Mouse (Mus musculus) heart, postnatal 4 days (tissue): ENCODE measurements around the gene Utp6. TPM values are rescaled to one million over a fixed set of nuclear protein-coding genes. Genes with fewer than 3 reads are reported as not detected.

Experiments used
- DNase-seq: peaks from one replicate; pipeline ENCODE4 v3.0.0; 2021
- total RNA-seq, 2 experiments: library from RNA; stranded (reverse); gene quantifications; 2 replicates each; pipeline ENCODE4 v1.2.3; 2021

Gene Utp6
- total RNA-seq, 2 experiments from 2014 or later, result 29.4 to 29.5 TPM

- DNase-seq, result no peak
These were observed 655 bp downstream of the Utp6 start for GRCm38 (mm10) chr11:79961346-79962124.

DNA sequence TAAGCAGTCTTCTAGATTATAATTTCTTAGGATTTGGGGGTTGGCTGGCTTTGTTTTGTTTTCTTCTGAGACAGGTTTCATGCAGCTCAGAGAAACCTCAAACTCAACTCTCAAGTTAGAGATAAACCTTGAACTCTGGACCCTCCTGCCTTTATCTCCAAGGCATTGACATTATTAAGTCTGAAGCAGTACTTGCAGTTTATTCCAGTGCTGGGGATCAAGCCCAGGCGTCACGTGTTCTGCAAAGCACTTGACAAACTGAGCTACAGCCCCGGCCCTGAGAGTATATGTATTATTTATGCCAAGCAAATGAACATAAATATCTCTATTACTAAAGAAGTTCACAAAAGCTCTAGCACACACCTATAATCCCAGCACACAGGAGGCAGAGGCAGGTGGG is 14.9 kb downstream of the Utp6 start:
- no peak for DNase-seq

DNA sequence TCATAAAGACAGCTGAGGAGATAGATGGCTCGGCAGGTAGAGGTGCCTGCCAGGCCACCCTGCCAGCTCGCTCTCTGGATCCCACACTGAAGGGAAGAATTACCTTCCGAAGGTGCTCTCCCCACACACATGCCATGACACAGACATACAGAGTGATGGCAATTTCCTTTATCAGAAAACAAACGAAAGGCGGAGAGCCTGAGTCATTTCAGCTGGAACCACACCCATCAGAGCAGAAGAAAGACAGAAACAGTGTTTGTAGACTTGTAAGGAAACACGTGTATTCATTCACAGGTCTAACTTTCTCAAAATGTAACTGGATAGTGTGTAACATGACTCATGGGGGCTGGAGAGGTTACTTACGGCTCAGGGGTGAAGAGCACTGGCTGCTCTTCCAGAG is 18.6 kb downstream of the Utp6 start:
- no peak for DNase-seq

DNA sequence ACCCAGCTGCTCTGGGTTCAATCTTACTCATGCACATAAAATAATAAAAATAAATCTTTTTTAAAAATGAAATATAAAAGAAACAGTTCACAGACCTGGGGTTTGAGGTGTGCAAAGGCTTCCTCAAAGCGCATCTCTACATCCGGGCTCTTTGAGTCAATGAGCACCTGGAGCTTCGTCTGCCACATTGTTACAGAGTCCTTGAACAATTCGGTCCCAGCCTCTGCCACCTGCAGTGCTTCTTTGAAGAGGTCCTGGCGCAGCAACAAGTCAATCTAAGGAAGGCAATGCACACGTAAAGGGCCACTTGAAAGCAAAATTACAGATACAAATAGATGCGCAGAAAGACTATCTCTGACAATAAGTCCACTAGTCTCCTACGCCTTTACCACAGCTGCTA is 19.1 kb downstream of the Utp6 start:
- DNase-seq, result no peak

DNA sequence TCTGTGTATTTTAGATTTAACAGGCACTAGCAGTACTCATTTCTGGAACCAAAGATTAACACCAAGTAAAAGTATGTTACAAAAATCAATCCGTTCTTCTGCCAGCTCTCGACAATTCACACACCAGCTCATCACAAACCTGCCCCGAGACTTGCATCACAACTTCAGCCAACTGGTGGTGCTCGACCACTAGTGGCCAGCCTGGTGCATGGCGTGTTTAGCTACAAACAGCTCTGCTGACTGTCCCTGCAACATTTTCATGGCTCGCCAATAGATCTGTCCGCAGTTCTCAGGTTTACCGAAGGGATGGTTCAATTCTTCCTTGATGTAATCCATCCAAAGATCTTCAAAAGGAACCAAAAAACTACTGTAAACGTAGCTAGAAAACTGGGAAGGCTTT is 26.4 kb downstream of the Utp6 start:
- no peak for DNase-seq

DNA sequence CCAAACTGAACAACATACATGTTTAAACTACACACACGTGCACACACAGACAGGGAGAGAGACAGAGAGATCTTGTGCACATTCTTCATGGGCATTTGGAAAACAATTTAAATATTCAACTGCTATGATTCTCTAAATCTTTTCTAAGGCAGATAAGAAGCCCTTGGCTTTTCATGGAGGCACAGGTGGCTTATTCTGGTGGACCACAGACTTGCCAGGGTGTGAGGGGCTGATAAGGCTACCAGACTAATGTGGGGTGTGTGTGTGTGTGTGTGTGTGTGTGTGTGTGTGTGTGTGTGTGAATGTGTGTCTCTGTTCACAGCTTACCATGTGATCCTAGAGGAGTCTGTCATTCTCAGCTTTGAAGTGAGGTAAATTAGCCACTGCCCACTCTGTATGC is 39.4 kb downstream of the Utp6 start:
- no peak for DNase-seq

DNA sequence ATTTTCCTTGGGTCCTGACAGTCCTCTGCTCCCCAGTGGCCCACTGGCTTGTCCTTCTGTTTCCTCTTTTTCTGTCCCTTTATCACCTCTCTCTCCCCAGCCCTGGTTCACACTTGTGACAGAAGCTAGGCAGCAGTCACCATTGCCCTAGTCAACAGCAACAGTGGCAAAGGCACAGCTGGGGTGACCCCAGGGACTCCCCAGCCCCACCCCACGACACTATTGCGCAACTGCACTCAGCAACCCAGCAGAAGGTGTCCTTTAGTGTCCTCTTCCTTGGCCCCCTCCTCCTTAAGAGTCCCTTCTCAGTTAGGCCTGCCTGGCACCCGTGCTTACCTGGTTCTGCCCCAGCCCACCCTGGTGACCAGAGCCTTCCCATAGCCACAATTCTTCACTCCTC is 40.0 kb downstream of the Utp6 start:
- no peak for DNase-seq

DNA sequence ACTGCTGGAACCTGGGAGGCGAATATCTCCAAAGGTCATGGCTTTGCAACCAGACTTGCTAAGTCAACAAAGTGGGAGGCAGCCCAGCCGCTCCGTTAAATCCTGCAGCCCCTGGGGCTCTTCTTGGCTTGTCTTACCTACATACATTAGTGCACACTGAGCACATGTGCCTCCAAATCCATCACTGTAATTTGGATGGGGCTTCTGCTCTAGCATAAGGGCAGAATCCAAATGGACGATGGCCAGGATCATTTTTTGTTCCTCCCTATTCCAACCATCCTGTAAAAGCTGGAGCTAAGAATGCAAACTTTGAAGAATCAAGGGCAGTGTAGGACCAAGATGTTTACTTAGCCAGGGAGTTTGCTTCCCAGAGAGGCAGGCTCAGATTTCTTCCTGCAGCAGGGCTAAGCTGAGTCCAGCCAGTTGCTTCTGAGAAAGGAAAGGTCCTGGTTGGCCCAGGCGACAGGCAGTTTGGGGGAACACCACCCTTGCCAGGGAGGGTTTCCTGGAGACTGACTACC is 41.6 kb downstream of the Utp6 start:
- DNase-seq, result no peak

- DNase-seq, result peak; percentile 90
These were observed 42.3 kb downstream of the Utp6 start for GRCm38 (mm10) chr11:79919685-79920504.

DNA sequence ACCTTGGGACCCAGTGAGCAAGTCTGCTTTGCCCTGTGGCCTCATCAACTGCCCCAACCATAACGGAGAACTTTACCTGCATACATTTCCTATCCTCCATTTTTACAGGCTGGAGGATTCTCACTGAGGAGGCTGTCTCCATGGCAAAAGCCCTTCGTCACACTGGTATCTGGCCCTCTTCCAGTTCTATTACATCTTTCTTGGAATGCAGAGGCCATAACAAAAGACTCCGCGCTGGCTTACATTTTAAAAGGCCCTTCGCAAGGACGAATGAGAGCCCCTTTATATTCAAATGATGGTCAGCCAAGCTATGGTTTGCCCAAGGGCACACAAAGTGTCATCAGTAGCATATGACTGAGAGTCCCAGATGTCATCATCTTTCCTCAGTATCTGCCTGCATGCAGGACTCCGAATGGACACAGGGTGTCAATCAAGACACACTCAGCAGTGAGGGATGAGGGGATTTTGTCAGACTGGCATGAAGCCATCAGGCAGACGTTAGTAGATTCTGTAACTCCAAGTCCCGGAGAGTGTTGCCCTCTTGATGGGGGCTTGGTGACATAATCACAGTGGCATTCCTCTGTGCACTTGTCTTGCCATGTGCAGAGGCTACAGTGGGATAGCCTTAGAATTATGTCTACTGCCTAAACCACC is 46.4 kb downstream of the Utp6 start:
- DNase-seq, result no peak

GRCm38 (mm10) chr11:79908600-79909483 is 53.3 kb downstream of the Utp6 start:
- DNase-seq, result peak; percentile 60

DNA sequence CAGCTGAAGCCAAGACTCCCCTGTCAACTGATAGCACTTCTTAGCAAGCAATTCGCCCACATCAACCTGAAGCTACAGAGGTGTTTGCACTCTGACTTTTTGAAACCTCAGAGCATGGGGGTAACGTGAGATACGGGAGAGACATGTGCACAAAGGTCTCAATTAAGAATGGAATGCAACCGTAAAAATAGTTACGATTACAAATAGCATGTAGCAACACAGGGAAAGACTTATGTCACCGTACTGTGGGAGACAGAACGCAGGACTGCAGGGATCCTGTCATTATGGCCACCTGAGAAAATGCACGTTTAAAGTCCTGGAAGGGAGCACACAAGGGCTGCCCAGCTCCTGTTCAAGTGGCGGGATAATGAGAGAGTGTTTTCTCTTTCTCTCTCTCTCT is 55.3 kb downstream of the Utp6 start:
- DNase-seq, result no peak

GRCm38 (mm10) chr11:79902881-79903481 is 59.2 kb downstream of the Utp6 start:
- DNase-seq, result no peak

GRCm38 (mm10) chr11:79901146-79901545 is 61.0 kb downstream of the Utp6 start:
- no peak for DNase-seq

DNA sequence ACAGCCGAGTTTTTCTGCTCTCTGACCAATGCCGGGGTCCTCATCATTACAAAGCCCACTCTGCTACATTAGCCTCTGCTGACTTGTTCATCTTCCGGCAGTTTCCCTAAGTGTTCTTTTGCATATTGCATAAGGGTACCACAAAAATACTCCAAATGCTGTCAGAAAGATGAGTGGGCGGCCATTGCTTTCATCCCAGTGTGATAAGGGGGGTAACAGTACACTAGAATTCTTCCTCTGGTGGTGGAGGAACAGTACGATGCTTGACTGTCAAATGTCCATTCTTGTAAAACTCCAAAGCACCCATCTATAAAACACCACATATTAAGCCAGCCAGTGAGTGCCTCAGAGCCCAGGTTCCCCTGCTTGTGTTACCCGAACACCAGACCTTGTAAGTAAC is 69.9 kb downstream of the Utp6 start:
- no peak for DNase-seq

DNA sequence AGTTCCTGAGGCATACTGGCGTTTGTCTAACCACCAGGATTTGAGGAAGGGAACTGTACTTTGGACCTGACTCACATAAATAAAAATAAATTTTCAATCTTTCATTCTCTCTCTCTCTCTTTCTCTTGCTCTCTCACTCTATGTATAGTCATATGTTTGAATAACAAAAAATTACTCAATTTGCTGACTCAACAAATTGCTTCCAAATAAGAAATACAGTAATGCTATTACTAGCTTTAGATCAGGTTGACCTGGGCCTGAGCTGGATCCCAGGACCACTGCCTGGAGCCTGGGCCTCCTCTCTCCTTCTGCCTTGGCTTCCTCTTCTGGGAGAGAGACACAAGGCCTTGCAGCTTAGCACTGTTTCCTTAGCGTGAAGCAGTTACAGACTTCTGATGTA is 71.4 kb downstream of the Utp6 start:
- DNase-seq, result no peak

DNA sequence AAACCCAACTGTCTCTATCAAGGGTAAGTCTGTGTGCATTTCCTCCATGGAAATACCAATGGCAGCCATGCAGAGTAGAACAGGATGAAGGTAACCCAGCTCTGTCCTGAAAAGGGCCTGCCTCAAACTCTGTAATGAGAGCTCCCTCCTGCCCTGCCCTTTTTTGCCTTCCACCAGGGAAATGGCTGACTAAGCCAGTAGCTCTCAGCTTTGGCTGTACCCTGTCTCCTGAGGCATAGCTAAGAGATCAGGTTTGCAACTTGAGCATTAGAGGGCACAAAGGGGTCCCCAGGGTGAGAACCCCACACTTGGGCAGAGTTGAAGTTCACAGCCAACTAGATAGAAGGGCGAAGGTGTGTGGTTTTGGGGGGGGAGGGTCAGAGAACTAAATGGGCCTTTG is 75.2 kb downstream of the Utp6 start:
- DNase-seq, result no peak

DNA sequence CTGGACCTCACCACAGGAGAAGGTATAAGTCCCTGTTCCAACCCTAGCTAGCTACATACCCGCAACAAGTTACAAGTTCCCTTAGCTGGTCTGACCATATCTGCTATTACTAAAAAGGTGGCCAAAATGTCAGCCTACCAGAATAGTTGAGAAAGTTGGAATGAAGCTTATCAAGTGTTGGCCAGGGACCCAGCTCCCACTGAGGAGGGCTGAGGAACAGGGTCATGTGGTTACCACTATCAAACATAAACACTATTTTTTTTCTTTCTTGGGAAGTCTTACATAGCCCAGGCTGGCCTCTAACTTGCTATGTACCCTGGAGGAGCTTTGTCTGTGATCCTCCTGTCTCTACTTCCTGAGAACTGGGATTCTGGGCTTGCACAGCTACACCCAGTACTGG is 75.8 kb downstream of the Utp6 start:
- DNase-seq, result no peak

GRCm38 (mm10) chr11:79885713-79886393 is 76.3 kb downstream of the Utp6 start:
- DNase-seq, result no peak

DNA sequence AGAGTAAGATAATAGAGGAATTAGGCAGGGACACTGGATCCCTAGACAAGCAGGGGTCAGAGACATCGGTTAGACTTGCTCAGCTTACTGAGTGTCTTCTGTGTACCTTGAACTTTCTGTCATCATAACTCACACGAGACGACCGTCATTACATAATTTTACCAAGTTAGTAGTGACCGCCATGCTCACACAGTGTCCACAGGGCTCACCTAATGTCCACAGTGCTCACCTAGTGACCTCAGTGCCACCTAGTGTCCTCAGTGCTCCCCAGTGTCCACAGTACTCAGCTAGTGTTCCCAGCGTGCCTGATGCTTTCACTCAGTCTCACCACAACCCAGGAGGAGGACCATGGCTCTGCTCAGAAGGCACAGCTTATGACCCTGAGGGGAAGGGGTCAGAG is 77.4 kb downstream of the Utp6 start:
- DNase-seq, result no peak
